Mouse (Mus musculus): Measurements from ENCODE around the gene Ctsl. TPM values are rescaled to one million over a fixed set of nuclear protein-coding genes. Genes with fewer than 3 reads are reported as not detected.
A peak's percentile ranks its signal among the peaks of the same experiment; 100 is the strongest.

The Ctsl gene
- polyA plus RNA-seq, 1 experiment from 2014 or later = 280 TPM

GRCm38 (mm10) chr13:64373695-64374094, 3.0 kb upstream of the Ctsl start:
- no peaks in the 10 kb centered on the region for H3K9me3 ChIP-seq (replicated peaks)
- no peak for ATAC-seq (ENCODE audit: insufficient number of reproducible peaks, low FRiP score)
- no peaks in the 10 kb centered on the region for H3K36me3 ChIP-seq
- H3K4me2 ChIP-seq = no peak overlapping the region
- H3K27me3 ChIP-seq (replicated peaks) = no peaks in the 10 kb centered on the region
- H3K4me3 ChIP-seq = no peak overlapping the region
- no peak overlapping the region for H3K9ac ChIP-seq
- 0 out of 2 replicates have a peak overlapping the region, but pooled peaks have one; percentile 4 for H3K27ac ChIP-seq (ENCODE audit: poor library complexity, severe bottlenecking)
- peaks cover 17% of the 10 kb centered on the region for H3K4me1 ChIP-seq (replicated peaks)
- 0% methylated on average over 1 of the region's 1 CpGs for WGBS

GRCm38 (mm10) chr13:64369805-64370172, 901 bp downstream of the Ctsl start:
- Histone ChIP-seq H3K9me3 (replicated peaks) (no peaks in the 10 kb centered on the region), H3K36me3 (peaks cover 30% of the 10 kb centered on the region), H3K27me3 (replicated peaks) (no peaks in the 10 kb centered on the region), H3K9ac (peak overlapping the region; percentile 82), H3K27ac (ENCODE audit: poor library complexity, severe bottlenecking) (peak overlapping the region; percentile 61; the same call in 1 of the 2 replicates), H3K4me3 (peak overlapping the region; percentile 84), H3K4me2 (peak overlapping the region; percentile 66), H3K4me1 (replicated peaks) (peaks cover 25% of the 10 kb centered on the region)
- peak; percentile 76 for ATAC-seq (ENCODE audit: insufficient number of reproducible peaks, low FRiP score)
- WGBS = 0% methylated on average over 29 of the region's 29 CpGs

- Histone ChIP-seq H3K9ac (no peak overlapping the region), H3K9me3 (replicated peaks) (no peaks in the 10 kb centered on the region), H3K27me3 (replicated peaks) (no peaks in the 10 kb centered on the region), H3K27ac (ENCODE audit: poor library complexity, severe bottlenecking) (no peak overlapping the region), H3K4me1 (replicated peaks) (peaks cover 21% of the 10 kb centered on the region), H3K4me3 (peak overlapping the region; percentile 84), H3K36me3 (peaks cover 41% of the 10 kb centered on the region), H3K4me2 (peak overlapping the region; percentile 66)
- WGBS = 84% methylated on average over 1 of the region's 1 CpGs
- ATAC-seq (ENCODE audit: insufficient number of reproducible peaks, low FRiP score) = no peak
Observed at GRCm38 (mm10) chr13:64368596-64368995, 2.1 kb downstream of the Ctsl start.

GRCm38 (mm10) chr13:64367615-64368014, 3.1 kb downstream of the Ctsl start:
- Histone ChIP-seq H3K9me3 (replicated peaks) (no peaks in the 10 kb centered on the region), H3K27me3 (replicated peaks) (no peaks in the 10 kb centered on the region), H3K36me3 (peaks cover 49% of the 10 kb centered on the region), H3K27ac (ENCODE audit: poor library complexity, severe bottlenecking) (no peak overlapping the region), H3K9ac (no peak overlapping the region), H3K4me3 (no peak overlapping the region), H3K4me2 (no peak overlapping the region), H3K4me1 (replicated peaks) (peaks cover 18% of the 10 kb centered on the region)
- 84% methylated on average over 5 of the region's 5 CpGs for WGBS
- no peak for ATAC-seq (ENCODE audit: insufficient number of reproducible peaks, low FRiP score)

GRCm38 (mm10) chr13:64365326-64365725, 5.4 kb downstream of the Ctsl start:
- no peaks in the 10 kb centered on the region for H3K27me3 ChIP-seq (replicated peaks)
- H3K36me3 ChIP-seq = peaks cover 57% of the 10 kb centered on the region
- no peaks in the 10 kb centered on the region for H3K9me3 ChIP-seq (replicated peaks)
- H3K4me1 ChIP-seq (replicated peaks) = peaks cover 18% of the 10 kb centered on the region
- no peak for ATAC-seq (ENCODE audit: insufficient number of reproducible peaks, low FRiP score)
- H3K9ac ChIP-seq = no peak overlapping the region
- H3K4me3 ChIP-seq = no peak overlapping the region
- H3K4me2 ChIP-seq = no peak overlapping the region
- H3K27ac ChIP-seq (ENCODE audit: poor library complexity, severe bottlenecking) = no peak overlapping the region

GRCm38 (mm10) chr13:64364258-64364657, 6.4 kb downstream of the Ctsl start:
- Histone ChIP-seq H3K27ac (ENCODE audit: poor library complexity, severe bottlenecking) (no peak overlapping the region), H3K9ac (no peak overlapping the region), H3K4me1 (replicated peaks) (peaks cover 18% of the 10 kb centered on the region), H3K4me2 (no peak overlapping the region), H3K36me3 (peaks cover 57% of the 10 kb centered on the region), H3K4me3 (no peak overlapping the region), H3K27me3 (replicated peaks) (no peaks in the 10 kb centered on the region), H3K9me3 (replicated peaks) (no peaks in the 10 kb centered on the region)
- 76% methylated on average over 2 of the region's 2 CpGs for WGBS
- no peak for ATAC-seq (ENCODE audit: insufficient number of reproducible peaks, low FRiP score)

GRCm38 (mm10) chr13:64362139-64362538, 8.6 kb downstream of the Ctsl start:
- Histone ChIP-seq H3K4me2 (no peak overlapping the region), H3K4me1 (replicated peaks) (no peaks in the 10 kb centered on the region), H3K27me3 (replicated peaks) (no peaks in the 10 kb centered on the region), H3K27ac (ENCODE audit: poor library complexity, severe bottlenecking) (no peak overlapping the region), H3K9ac (no peak overlapping the region), H3K36me3 (peaks cover 47% of the 10 kb centered on the region), H3K9me3 (replicated peaks) (no peaks in the 10 kb centered on the region), H3K4me3 (no peak overlapping the region)
- ATAC-seq (ENCODE audit: insufficient number of reproducible peaks, low FRiP score) = no peak
- 84% methylated on average over 6 of the region's 6 CpGs for WGBS

GRCm38 (mm10) chr13:64361020-64361419, 9.7 kb downstream of the Ctsl start:
- H3K4me3 ChIP-seq = no peak overlapping the region
- no peaks in the 10 kb centered on the region for H3K4me1 ChIP-seq (replicated peaks)
- no peaks in the 10 kb centered on the region for H3K27me3 ChIP-seq (replicated peaks)
- no peaks in the 10 kb centered on the region for H3K9me3 ChIP-seq (replicated peaks)
- no peak for ATAC-seq (ENCODE audit: insufficient number of reproducible peaks, low FRiP score)
- H3K36me3 ChIP-seq = peaks cover 36% of the 10 kb centered on the region
- no peak overlapping the region for H3K9ac ChIP-seq
- WGBS = 84% methylated on average over 3 of the region's 3 CpGs
- H3K27ac ChIP-seq (ENCODE audit: poor library complexity, severe bottlenecking) = no peak overlapping the region
- H3K4me2 ChIP-seq = no peak overlapping the region

- no peak overlapping the region for H3K4me2 ChIP-seq
- no peak overlapping the region for H3K27ac ChIP-seq (ENCODE audit: poor library complexity, severe bottlenecking)
- no peaks in the 10 kb centered on the region for H3K27me3 ChIP-seq (replicated peaks)
- H3K9me3 ChIP-seq (replicated peaks) = no peaks in the 10 kb centered on the region
- H3K9ac ChIP-seq = no peak overlapping the region
- H3K4me3 ChIP-seq = no peak overlapping the region
- ATAC-seq (ENCODE audit: insufficient number of reproducible peaks, low FRiP score) = no peak
- no peaks in the 10 kb centered on the region for H3K4me1 ChIP-seq (replicated peaks)
- peaks cover 26% of the 10 kb centered on the region for H3K36me3 ChIP-seq
- 90% methylated on average over 3 of the region's 3 CpGs for whole genome bisulfite sequencing
Observed at GRCm38 (mm10) chr13:64359702-64360101, 11.0 kb downstream of the Ctsl start.

- Histone ChIP-seq H3K9ac (no peak overlapping the region), H3K27ac (ENCODE audit: poor library complexity, severe bottlenecking) (no peak overlapping the region), H3K36me3 (peaks cover 15% of the 10 kb centered on the region), H3K4me3 (no peak overlapping the region), H3K4me1 (replicated peaks) (no peaks in the 10 kb centered on the region), H3K9me3 (replicated peaks) (no peaks in the 10 kb centered on the region), H3K27me3 (replicated peaks) (no peaks in the 10 kb centered on the region), H3K4me2 (no peak overlapping the region)
- ATAC-seq (ENCODE audit: insufficient number of reproducible peaks, low FRiP score) = no peak
- 72% methylated on average over 1 of the region's 1 CpGs for WGBS
Observed at GRCm38 (mm10) chr13:64358476-64358875, 12.2 kb downstream of the Ctsl start.

- Histone ChIP-seq H3K4me3 (no peak overlapping the region), H3K9ac (no peak overlapping the region), H3K9me3 (replicated peaks) (no peaks in the 10 kb centered on the region), H3K27me3 (replicated peaks) (no peaks in the 10 kb centered on the region; the same call in 1 of the 2 replicates), H3K27ac (ENCODE audit: poor library complexity, severe bottlenecking) (no peak overlapping the region), H3K4me2 (no peak overlapping the region), H3K4me1 (replicated peaks) (no peaks in the 10 kb centered on the region), H3K36me3 (peaks cover 6% of the 10 kb centered on the region; the same call in 1 of the 2 replicates)
- WGBS = 52% methylated on average over 5 of the region's 5 CpGs
- no peak for ATAC-seq (ENCODE audit: insufficient number of reproducible peaks, low FRiP score)
Observed at GRCm38 (mm10) chr13:64357389-64357788, 13.3 kb downstream of the Ctsl start.

GRCm38 (mm10) chr13:64349474-64349873, 21.2 kb downstream of the Ctsl start:
- Histone ChIP-seq H3K9ac (no peak overlapping the region), H3K4me3 (no peak overlapping the region), H3K9me3 (replicated peaks) (no peaks in the 10 kb centered on the region), H3K27ac (ENCODE audit: poor library complexity, severe bottlenecking) (no peak overlapping the region), H3K4me1 (replicated peaks) (no peaks in the 10 kb centered on the region), H3K27me3 (replicated peaks) (peaks cover 2% of the 10 kb centered on the region; the same call in 1 of the 2 replicates), H3K36me3 (no peaks in the 10 kb centered on the region), H3K4me2 (no peak overlapping the region)
- no peak for ATAC-seq (ENCODE audit: insufficient number of reproducible peaks, low FRiP score)
- 70% methylated on average over 2 of the region's 2 CpGs for WGBS

All from heart, embryonic 12.5 days (tissue).